Mouse (Mus musculus): ENCODE data around the gene Actl6b.

- TF ChIP-seq CTCF (IDR thresholded peaks at IDR 0.05 in 2 of 3, conservative IDR thresholded peaks at IDR 0.05 in 1 of 3; ENCODE audit: control insufficient read depth in 1 of 3, insufficient read depth in 1 of 3, low read depth in 2 of 3, low read length in 3 of 3, poor library complexity in 1 of 3, severe bottlenecking in 1 of 3) (no peak), GATA1 (IDR thresholded peaks at IDR 0.05; ENCODE audit: low read depth, low read length) (no peak), CHD2 (IDR thresholded peaks at IDR 0.05; ENCODE audit: low read length) (no peak), MEF2A (IDR thresholded peaks at IDR 0.05; ENCODE audit: extremely low read depth, insufficient replicate concordance, low read depth, low read length, poor library complexity, severe bottlenecking) (no peak), EP300 (IDR thresholded peaks at IDR 0.05; ENCODE audit: low read depth in 1 of 2, low read length in 2 of 2) (no peak), BHLHE40 (IDR thresholded peaks at IDR 0.05; ENCODE audit: borderline replicate concordance, low read depth, low read length) (no peak), POLR2A (IDR thresholded peaks at IDR 0.05; ENCODE audit: control insufficient read depth in 1 of 2, insufficient read depth in 1 of 2, low read depth in 1 of 2, low read length in 2 of 2, poor library complexity in 1 of 2) (no peak), TAL1 (IDR thresholded peaks at IDR 0.05; ENCODE audit: low read length) (no peak)
These were observed 8.2 kb downstream of the Actl6b start for GRCm38 (mm10) chr5:137561556-137561955.

All from MEL (cell line).